Mouse (Mus musculus) MEL (cell line): ENCODE results near the gene Tmem100. TPM values are rescaled to one million over a fixed set of nuclear protein-coding genes. Genes with fewer than 3 reads are reported as not detected.

ENCODE experiments used
- DNase-seq: peaks from one replicate; pipeline ENCODE4 v3.0.0; 2011; ENCODE audit warnings: low read depth, low spot score
- H3K27ac ChIP-seq: 2 replicates; pipeline ENCODE4 v1.5.1; 2012; ENCODE audit warnings: low read depth, mild to moderate bottlenecking, control low read depth, low read length, moderate library complexity; ENCODE audit not compliant: control insufficient read depth
- H3K27me3 ChIP-seq, 2 experiments: fragments of 150-350 bp in 1 of 2; sonication (generic) in 1 of 2; 2 replicates each; pipeline ENCODE4 v1.6.1; 2012; ENCODE audit warnings: low read length in 2 of 2, mild to moderate bottlenecking in 2 of 2, improper control_type of control experiment in 1 of 2, moderate library complexity in 1 of 2; ENCODE audit not compliant: insufficient read depth in 2 of 2, control insufficient read depth in 1 of 2
- H3K36me3 ChIP-seq, 2 experiments: 2 replicates each; pipeline ENCODE4 v1.6.1; 2012 to 2014; ENCODE audit warnings: low read length in 2 of 2, improper control_type of control experiment in 1 of 2, inconsistent platforms in 1 of 2, mild to moderate bottlenecking in 1 of 2; ENCODE audit not compliant: insufficient read depth in 2 of 2, control insufficient read depth in 1 of 2
- H3K4me1 ChIP-seq, 2 experiments: fragments of 150-350 bp in 1 of 2; sonication (generic) in 1 of 2; 2 replicates each; pipeline ENCODE4 v1.6.1; 2012; ENCODE audit warnings: low read length in 2 of 2, improper control_type of control experiment in 1 of 2, mild to moderate bottlenecking in 1 of 2; ENCODE audit not compliant: insufficient read depth in 2 of 2, control insufficient read depth in 1 of 2
- H3K4me3 ChIP-seq, 2 experiments: fragments of 150-350 bp in 1 of 2; sonication (generic) in 1 of 2; 2 replicates each; pipeline ENCODE4 v1.5.1; 2012; ENCODE audit warnings: low read depth in 2 of 2, low read length in 2 of 2, mild to moderate bottlenecking in 2 of 2, moderate library complexity in 2 of 2, control low read depth in 1 of 2, improper control_type of control experiment in 1 of 2; ENCODE audit not compliant: control insufficient read depth in 1 of 2, insufficient read depth in 1 of 2
- H3K79me2 ChIP-seq: 2 replicates; pipeline ENCODE4 v1.6.1; 2012; ENCODE audit warnings: mild to moderate bottlenecking, low read length, moderate library complexity; ENCODE audit not compliant: control insufficient read depth, poor library complexity, insufficient read depth
- H3K9ac ChIP-seq: 2 replicates; pipeline ENCODE4 v1.6.1; 2012; ENCODE audit warnings: low read depth, mild to moderate bottlenecking, control low read depth, low read length, moderate library complexity; ENCODE audit not compliant: control insufficient read depth, poor library complexity, severe bottlenecking
- H3K9me3 ChIP-seq: fragments of 150-350 bp; sonication (generic); replicated peaks from 2 replicates; pipeline ENCODE4 v1.6.1; 2012; ENCODE audit warnings: mild to moderate bottlenecking, low read length, improper control_type of control experiment, moderate library complexity; ENCODE audit not compliant: insufficient read depth
- BHLHE40 ChIP-seq: IDR thresholded peaks from 2 replicates; pipeline ENCODE4 v1.6.1; 2012; ENCODE audit warnings: low read depth, mild to moderate bottlenecking, inconsistent platforms, low read length, improper control_type of control experiment, borderline replicate concordance
- CHD1 ChIP-seq: IDR thresholded peaks from 2 replicates; pipeline ENCODE4 v1.6.1; 2012; ENCODE audit warnings: low read depth, mild to moderate bottlenecking, inconsistent platforms, low read length, improper control_type of control experiment
- CHD2 ChIP-seq: IDR thresholded peaks from 2 replicates; pipeline ENCODE4 v1.6.1; 2011; ENCODE audit warnings: low read length, improper control_type of control experiment
- CTCF ChIP-seq, 3 experiments: IDR thresholded peaks in 2 of 3; conservative IDR thresholded peaks in 1 of 3; 2 replicates each; pipeline ENCODE4 v1.5.1; 2011 to 2012; ENCODE audit warnings: low read length in 3 of 3, low read depth in 2 of 3, mild to moderate bottlenecking in 2 of 3, improper control_type of control experiment in 1 of 3, inconsistent platforms in 1 of 3, mixed read lengths in 1 of 3, moderate library complexity in 1 of 3; ENCODE audit not compliant: control insufficient read depth in 1 of 3, insufficient read depth in 1 of 3, poor library complexity in 1 of 3, severe bottlenecking in 1 of 3
- E2F4 ChIP-seq: IDR thresholded peaks from 2 replicates; pipeline ENCODE4 v1.6.1; 2011; ENCODE audit warnings: low read depth, low read length, improper control_type of control experiment, borderline replicate concordance
- ELF1 ChIP-seq: IDR thresholded peaks from 2 replicates; pipeline ENCODE4 v1.6.1; 2014; ENCODE audit warnings: low read depth, mild to moderate bottlenecking, inconsistent platforms, low read length, improper control_type of control experiment, moderate library complexity
- EP300 ChIP-seq, 2 experiments: IDR thresholded peaks; 2 replicates each; pipeline ENCODE4 v1.6.1; 2011; ENCODE audit warnings: improper control_type of control experiment in 2 of 2, low read length in 2 of 2, low read depth in 1 of 2, mild to moderate bottlenecking in 1 of 2
- ETS1 ChIP-seq: IDR thresholded peaks from 2 replicates; pipeline ENCODE4 v1.6.1; 2012; ENCODE audit warnings: low read depth, mild to moderate bottlenecking, inconsistent platforms, low read length, improper control_type of control experiment, moderate library complexity
- GABPA ChIP-seq: IDR thresholded peaks from 2 replicates; pipeline ENCODE4 v1.6.1; 2012; ENCODE audit warnings: low read depth, mild to moderate bottlenecking, inconsistent platforms, low read length, improper control_type of control experiment, moderate library complexity
- GATA1 ChIP-seq: IDR thresholded peaks from 2 replicates; pipeline ENCODE4 v1.6.1; 2011; ENCODE audit warnings: low read depth, low read length, improper control_type of control experiment
- JUND ChIP-seq: IDR thresholded peaks from 2 replicates; pipeline ENCODE4 v1.6.1; 2011; ENCODE audit warnings: low read depth, mild to moderate bottlenecking, improper control_type of control experiment, low read length
- KAT2A ChIP-seq: conservative IDR thresholded peaks from 2 replicates; pipeline ENCODE4 v1.6.1; 2012; ENCODE audit warnings: low read depth, low read length, improper control_type of control experiment, inconsistent platforms
- MAFK ChIP-seq: IDR thresholded peaks from 2 replicates; pipeline ENCODE4 v1.6.1; 2011; ENCODE audit warnings: low read depth, mild to moderate bottlenecking, low read length, improper control_type of control experiment, borderline replicate concordance
- MAX ChIP-seq: IDR thresholded peaks from 2 replicates; pipeline ENCODE4 v1.6.1; 2011; ENCODE audit warnings: low read length, improper control_type of control experiment
- MEF2A ChIP-seq: IDR thresholded peaks from 2 replicates; pipeline ENCODE4 v1.6.1; 2014; ENCODE audit warnings: low read depth, mild to moderate bottlenecking, inconsistent platforms, low read length, improper control_type of control experiment; ENCODE audit not compliant: poor library complexity, insufficient replicate concordance, severe bottlenecking; ENCODE audit errors: extremely low read depth
- MXI1 ChIP-seq: IDR thresholded peaks from 2 replicates; pipeline ENCODE4 v1.6.1; 2011; ENCODE audit warnings: mild to moderate bottlenecking, low read depth, low read length, improper control_type of control experiment
- MYB ChIP-seq: IDR thresholded peaks from 2 replicates; pipeline ENCODE4 v1.6.1; 2011; ENCODE audit warnings: mild to moderate bottlenecking, low read depth, low read length, improper control_type of control experiment
- MYC ChIP-seq: IDR thresholded peaks from 2 replicates; pipeline ENCODE4 v1.6.1; 2011; ENCODE audit warnings: low read depth, mild to moderate bottlenecking, low read length, improper control_type of control experiment, moderate library complexity
- NRF1 ChIP-seq: IDR thresholded peaks from 2 replicates; pipeline ENCODE4 v1.6.1; 2014; ENCODE audit warnings: low read depth, mild to moderate bottlenecking, inconsistent platforms, low read length, improper control_type of control experiment, moderate library complexity; ENCODE audit not compliant: poor library complexity, insufficient read depth, severe bottlenecking
- POLR2AphosphoS2 ChIP-seq: IDR thresholded peaks from 2 replicates; pipeline ENCODE4 v1.6.1; 2011; ENCODE audit warnings: low read length, improper control_type of control experiment
- RAD21 ChIP-seq: IDR thresholded peaks from 2 replicates; pipeline ENCODE4 v1.6.1; 2011; ENCODE audit warnings: mild to moderate bottlenecking, low read depth, low read length, improper control_type of control experiment
- SIN3A ChIP-seq: IDR thresholded peaks from 2 replicates; pipeline ENCODE4 v1.6.1; 2012; ENCODE audit warnings: low read length, improper control_type of control experiment, inconsistent platforms
- SMC3 ChIP-seq: IDR thresholded peaks from 2 replicates; pipeline ENCODE4 v1.6.1; 2011; ENCODE audit warnings: low read depth, low read length, improper control_type of control experiment
- TAL1 ChIP-seq: IDR thresholded peaks from 2 replicates; pipeline ENCODE4 v1.6.1; 2012; ENCODE audit warnings: mild to moderate bottlenecking, inconsistent platforms, low read length, moderate library complexity, mixed read lengths
- TCF12 ChIP-seq: IDR thresholded peaks from 2 replicates; pipeline ENCODE4 v1.6.1; 2014; ENCODE audit warnings: low read depth, mild to moderate bottlenecking, inconsistent platforms, low read length, improper control_type of control experiment, moderate library complexity
- USF1 ChIP-seq: IDR thresholded peaks from 2 replicates; pipeline ENCODE4 v1.6.1; 2014; ENCODE audit warnings: low read depth, mild to moderate bottlenecking, inconsistent platforms, low read length, improper control_type of control experiment, moderate library complexity
- USF2 ChIP-seq, 2 experiments: IDR thresholded peaks; 2 replicates each; pipeline ENCODE4 v1.6.1; 2011 to 2012; ENCODE audit warnings: improper control_type of control experiment in 2 of 2, low read length in 2 of 2, borderline replicate concordance in 1 of 2, inconsistent platforms in 1 of 2, low read depth in 1 of 2, mild to moderate bottlenecking in 1 of 2; ENCODE audit not compliant: insufficient read depth in 1 of 2
- ZC3H11A ChIP-seq: IDR thresholded peaks from 2 replicates; pipeline ENCODE4 v1.6.1; 2012; ENCODE audit warnings: low read depth, mild to moderate bottlenecking, inconsistent platforms, low read length, improper control_type of control experiment
- ZNF384 ChIP-seq: IDR thresholded peaks from 2 replicates; pipeline ENCODE4 v1.6.1; 2012; ENCODE audit warnings: low read depth, mild to moderate bottlenecking, inconsistent platforms, low read length, improper control_type of control experiment
- polyA plus RNA-seq, 2 experiments: library from polyadenylated mRNA; stranded (reverse) in 1 of 2; unstranded in 1 of 2; fragments of >175 nt in 1 of 2; fragments of >200 nt in 1 of 2; gene quantifications; 2 replicates each; pipeline versions ENCODE4 v1.2.1 to v1.2.4; 2012; ENCODE audit warnings: low replicate concordance in 2 of 2, low read depth in 1 of 2; ENCODE audit not compliant: insufficient read length in 2 of 2, insufficient read depth in 1 of 2, missing spikeins in 1 of 2
- total RNA-seq: library from RNA; depleted of rRNA; stranded (reverse); fragments of 300-350 nt; gene quantifications from 2 replicates; pipeline ENCODE4 v1.2.3, GENCODE M21; 2012; rRNA removed

Gene Tmem100
- total RNA-seq (not detected in 2 replicates), polyA plus RNA-seq (not detected)

DNA sequence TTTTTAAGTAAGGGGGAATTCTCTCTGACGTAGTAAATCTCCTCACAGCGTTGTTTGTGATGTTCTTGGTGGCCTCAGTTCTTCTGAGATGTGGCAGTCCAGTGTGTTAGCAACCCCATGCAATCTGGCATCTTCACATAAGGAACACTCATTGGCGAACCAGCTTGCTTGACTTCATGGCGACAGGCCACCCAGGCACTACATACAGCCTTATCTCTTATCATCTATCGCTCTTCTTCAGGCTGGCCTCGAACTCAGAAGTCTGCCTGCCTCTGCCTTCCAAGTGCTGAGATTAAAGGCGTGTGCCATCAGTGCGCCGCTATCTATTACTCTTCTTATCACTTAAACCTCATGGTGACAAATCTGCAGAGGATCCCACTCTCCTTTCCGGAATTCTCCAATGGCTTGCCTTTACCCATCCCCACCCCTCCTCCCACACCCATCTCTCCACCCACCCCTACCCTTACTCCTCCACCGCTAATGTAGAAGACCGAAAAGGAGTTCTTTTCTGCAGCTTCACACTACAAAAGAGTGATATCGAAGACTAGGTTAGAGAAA, at the start of gene Tmem100:
Tmem100 (plus strand) TSS at position 508 of the 558 bp plus-strand sequence.
- H3K27me3 ChIP-seq, result peaks cover 3 to 17% of the 10 kb centered on the region in 2 experiments
- H3K9ac ChIP-seq, result no peak within 1 kb of the TSS
- no peaks in the 10 kb centered on the region for H3K9me3 ChIP-seq
- H3K36me3 ChIP-seq, result no peaks in the 10 kb centered on the region; a peak in 1 of 4 replicates
- H3K4me3 ChIP-seq, result peak within 1 kb of the TSS; percentile 10 to 47
- H3K27ac ChIP-seq, result no peak within 1 kb of the TSS
- H3K79me2 ChIP-seq, result no peaks in the 10 kb centered on the region
- no peak for DNase-seq
- peaks cover 0 to 7% of the 10 kb centered on the region in 2 experiments; a peak in 2 of 4 replicates for H3K4me1 ChIP-seq
- TF ChIP-seq ZNF384 (no peak), KAT2A (no peak), GATA1 (no peak), MAFK (no peak), MXI1 (no peak), SIN3A (no peak), JUND (no peak), MEF2A (no peak), CHD1 (no peak), TCF12 (no peak), ETS1 (no peak), BHLHE40 (no peak), CHD2 (no peak), MYC (no peak), ZC3H11A (no peak), SMC3 (no peak), RAD21 (no peak), TAL1 (no peak), POLR2AphosphoS2 (no peak), USF2 (IDR thresholded peaks at IDR 0.05; ENCODE audit: borderline replicate concordance in 1 of 2, insufficient read depth in 1 of 2, low read depth in 1 of 2, low read length in 2 of 2) (no peak)

GRCm38 (mm10) chr11:89982918-89983317, 47.2 kb upstream of the Tmem100 start:
- no peak overlapping the region for H3K4me3 ChIP-seq
- H3K4me1 ChIP-seq, result peaks cover 38 to 71% of the 10 kb centered on the region in 2 experiments
- no peaks in the 10 kb centered on the region for H3K79me2 ChIP-seq
- no peaks in the 10 kb centered on the region for H3K9me3 ChIP-seq
- H3K27me3 ChIP-seq, result no peaks in the 10 kb centered on the region
- H3K36me3 ChIP-seq, result peaks cover 0 to 69% of the 10 kb centered on the region in 2 experiments; a peak in 2 of 4 replicates
- peak overlapping the region; percentile 51 for H3K27ac ChIP-seq
- peak; percentile 74 for DNase-seq
- no peak overlapping the region for H3K9ac ChIP-seq
- TF ChIP-seq MYC (0 out of 2 replicates have a peak, but pooled peaks have one; percentile 48), EP300 (IDR thresholded peaks at IDR 0.05; ENCODE audit: low read depth in 1 of 2, low read length in 2 of 2) (peak; percentile 38 to 57; a peak in 3 of 4 replicates), GATA1 (0 out of 2 replicates have a peak, but pooled peaks have one; percentile 17), CHD2 (no peak), MAX (peak; percentile 35; the same call in 1 of the 2 replicates), USF2 (IDR thresholded peaks at IDR 0.05; ENCODE audit: borderline replicate concordance in 1 of 2, insufficient read depth in 1 of 2, low read depth in 1 of 2, low read length in 2 of 2) (0 out of 4 replicates have a peak, but pooled peaks of 1 of the 2 experiments have one; percentile 27), SMC3 (peak; percentile 51), ELF1 (no peak), RAD21 (peak; percentile 45), GABPA (no peak), BHLHE40 (peak; percentile 61; the same call in 1 of the 2 replicates), ZNF384 (peak; percentile 38; the same call in 1 of the 2 replicates), USF1 (peak; percentile 81), CTCF (IDR thresholded peaks at IDR 0.05 in 2 of 3, conservative IDR thresholded peaks at IDR 0.05 in 1 of 3; ENCODE audit: control insufficient read depth in 1 of 3, insufficient read depth in 1 of 3, low read depth in 2 of 3, low read length in 3 of 3, poor library complexity in 1 of 3, severe bottlenecking in 1 of 3) (peak; percentile 12 to 59 (median 26); a peak in 3 of 6 replicates), TAL1 (peak; percentile 38), MYB (peak; percentile 28; the same call in 1 of the 2 replicates), NRF1 (no peak), E2F4 (no peak), TCF12 (peak; percentile 62)
